Mouse (Mus musculus) CH12F3 (cell line): ENCODE data around the gene Akap6.

Experiments used
- in situ Hi-C: fragments of 300-500 bp; cut with MboI; formaldehyde crosslinking; loops from 2 replicates; pipeline ENCODE4 v1.14.3; 2020; ENCODE audit warnings: low sequenced_read_pairs

The Akap6 gene

DNA sequence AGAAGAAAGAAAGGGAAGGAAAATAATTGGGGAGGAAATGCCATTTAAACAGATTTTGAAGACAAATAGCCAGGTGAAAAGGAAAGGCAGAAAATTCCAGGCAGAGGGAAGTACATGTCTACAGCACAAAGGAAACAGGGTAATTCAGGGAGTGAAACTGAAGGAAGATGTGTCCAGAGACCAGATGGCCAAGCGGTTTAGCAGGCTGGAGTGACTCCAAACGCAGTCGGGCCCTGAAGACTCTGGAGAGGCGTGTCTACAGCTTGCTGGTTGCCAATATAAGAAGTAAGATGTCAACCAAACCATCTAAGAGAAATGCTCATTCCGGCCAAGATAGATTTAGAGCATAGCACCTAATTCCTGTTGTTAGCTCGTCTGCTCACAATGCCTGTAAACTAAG lies 292.6 kb downstream of the Akap6 start:
- in situ Hi-C loops = no loop called here

- in situ Hi-C loops = no loop called here
Observed at GRCm38 (mm10) chr12:53012336-53012735, 313.2 kb downstream of the Akap6 start.

DNA sequence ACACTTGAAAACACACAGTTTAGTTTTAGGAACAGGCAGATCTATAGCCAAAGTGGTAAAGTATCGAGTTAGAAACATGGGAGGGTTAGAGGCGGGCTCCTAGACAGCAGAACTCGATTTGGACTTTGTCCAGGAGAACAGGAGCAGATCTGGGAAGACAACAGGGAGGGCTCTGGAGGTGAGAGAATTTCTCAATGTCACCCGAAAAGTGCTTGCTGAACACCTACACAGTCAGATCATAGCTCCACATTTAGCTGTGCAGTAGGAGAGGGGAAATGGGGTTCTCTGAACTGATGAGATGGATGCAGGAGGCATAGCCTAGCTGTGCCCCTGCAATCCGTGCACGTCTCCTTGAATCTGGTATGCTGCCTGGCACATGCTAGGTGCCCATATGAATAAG lies 315.4 kb downstream of the Akap6 start:
- in situ Hi-C loops = no loop called here

DNA sequence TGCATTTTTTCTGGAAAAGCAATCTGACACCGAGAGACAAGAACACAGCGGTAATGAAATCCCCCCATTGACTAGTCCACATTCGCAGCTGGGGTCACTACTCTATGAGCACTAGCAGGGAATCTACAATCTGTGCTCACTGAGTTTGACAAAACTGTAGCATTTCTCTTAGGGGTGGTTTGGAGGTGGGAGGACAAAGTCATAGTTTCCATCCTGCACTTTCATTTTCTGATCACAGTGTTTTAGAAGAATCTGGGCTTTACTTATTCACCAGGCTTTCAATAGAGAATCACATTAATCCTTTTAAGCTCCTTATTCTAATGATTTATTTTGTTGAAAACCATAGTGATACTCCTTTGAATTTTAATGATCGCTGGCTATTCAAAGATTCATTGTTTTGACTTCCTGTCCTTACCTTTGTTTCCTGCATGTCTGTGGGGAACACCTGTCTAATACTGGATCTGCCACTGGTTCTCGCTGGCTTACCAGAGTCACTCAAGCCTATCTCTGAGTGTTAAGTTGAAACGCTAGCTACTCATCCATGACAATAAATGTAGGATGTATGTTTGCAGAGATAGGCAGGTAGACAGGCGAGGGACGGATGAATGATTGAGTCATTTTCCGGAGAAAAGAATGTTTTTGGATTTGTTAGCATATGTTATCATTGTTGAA lies 325.5 kb downstream of the Akap6 start:
- in situ Hi-C loops = no loop called here

DNA sequence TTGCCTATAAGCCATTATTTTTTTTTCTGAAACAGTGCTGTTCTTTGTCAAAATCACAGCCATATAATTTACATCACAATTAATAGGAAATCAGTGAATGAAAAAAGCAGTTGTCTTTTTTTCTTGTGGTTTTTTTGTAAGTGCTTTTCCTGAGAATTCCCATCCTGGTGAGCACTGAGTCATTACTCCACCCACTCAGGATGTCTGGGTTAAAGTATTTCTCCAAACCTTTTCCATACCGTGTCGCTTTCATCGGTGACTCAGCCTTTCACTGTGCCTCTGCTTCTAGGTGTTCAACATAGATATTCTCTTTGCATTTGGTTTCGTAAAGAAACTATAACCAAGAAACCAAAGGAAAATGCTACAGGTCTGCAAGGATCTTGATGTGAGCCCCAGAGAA lies 328.1 kb downstream of the Akap6 start:
- in situ Hi-C loops = no loop called here

- in situ Hi-C loops = no loop called here
Observed at GRCm38 (mm10) chr12:53028926-53029325, 329.7 kb downstream of the Akap6 start.

DNA sequence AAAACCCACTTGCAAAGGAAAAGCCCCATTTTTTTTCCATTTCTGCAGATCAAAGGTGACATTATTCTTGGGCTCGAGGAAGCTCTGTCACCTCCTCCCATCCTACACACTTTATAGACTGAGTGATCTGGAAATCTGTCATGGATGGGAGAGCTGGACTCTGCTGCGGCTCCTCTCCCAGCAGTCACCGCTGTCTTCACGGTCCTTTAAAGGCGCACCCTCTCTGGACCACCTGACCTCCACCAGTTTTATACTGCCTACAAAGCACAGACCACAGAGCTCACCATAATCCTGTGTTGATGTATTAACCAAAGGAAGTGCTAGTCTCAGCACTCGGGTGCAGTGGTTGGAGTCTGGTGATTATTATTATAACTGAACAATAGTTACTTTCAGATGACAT lies 330.7 kb downstream of the Akap6 start:
- in situ Hi-C loops = no loop called here

DNA sequence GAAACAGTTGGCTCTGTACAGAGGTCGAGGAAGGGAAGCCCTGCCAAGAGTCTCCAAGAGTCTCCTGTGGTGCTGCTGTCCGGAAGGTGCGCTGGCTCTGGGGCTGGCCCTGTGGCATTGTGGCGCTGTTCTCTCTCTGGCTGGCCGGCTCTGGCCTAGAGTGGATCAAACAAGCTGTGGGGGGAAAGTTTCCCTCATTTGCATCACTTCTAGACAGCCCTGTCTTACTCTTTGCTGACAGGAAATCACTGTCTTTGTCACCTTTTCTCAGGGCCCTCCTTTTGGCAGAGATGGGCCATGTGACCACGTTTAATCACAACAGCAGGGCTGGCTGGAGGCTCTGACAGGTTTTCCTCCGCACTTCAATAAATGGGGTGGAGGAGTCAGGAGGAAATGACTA lies 333.6 kb downstream of the Akap6 start:
- in situ Hi-C loops = no loop called here

- in situ Hi-C loops = no loop called here
Observed at GRCm38 (mm10) chr12:53033404-53033913, 334.3 kb downstream of the Akap6 start.

GRCm38 (mm10) chr12:53040634-53041033 lies 341.5 kb downstream of the Akap6 start:
- in situ Hi-C loops = loop anchor here (10.0 kb wide), 1 partner anchor 194 kb away; no protein-coding TSS in a partner anchor

GRCm38 (mm10) chr12:53042739-53043138 lies 343.6 kb downstream of the Akap6 start:
- in situ Hi-C loops = loop anchor here (10.0 kb wide), 1 partner anchor 192 kb away; no protein-coding TSS in a partner anchor

- in situ Hi-C loops = no loop called here
Observed at GRCm38 (mm10) chr12:53057606-53058005, 358.4 kb downstream of the Akap6 start.

GRCm38 (mm10) chr12:53060903-53061302 lies 361.7 kb downstream of the Akap6 start:
- in situ Hi-C loops = no loop called here

GRCm38 (mm10) chr12:53061466-53062124 lies 362.4 kb downstream of the Akap6 start:
- in situ Hi-C loops = no loop called here

- in situ Hi-C loops = no loop called here
Observed at GRCm38 (mm10) chr12:53063003-53063402, 363.8 kb downstream of the Akap6 start.

GRCm38 (mm10) chr12:53064241-53064760 lies 365.1 kb downstream of the Akap6 start:
- in situ Hi-C loops = no loop called here

GRCm38 (mm10) chr12:53065031-53065785 lies 366.0 kb downstream of the Akap6 start:
- in situ Hi-C loops = no loop called here

DNA sequence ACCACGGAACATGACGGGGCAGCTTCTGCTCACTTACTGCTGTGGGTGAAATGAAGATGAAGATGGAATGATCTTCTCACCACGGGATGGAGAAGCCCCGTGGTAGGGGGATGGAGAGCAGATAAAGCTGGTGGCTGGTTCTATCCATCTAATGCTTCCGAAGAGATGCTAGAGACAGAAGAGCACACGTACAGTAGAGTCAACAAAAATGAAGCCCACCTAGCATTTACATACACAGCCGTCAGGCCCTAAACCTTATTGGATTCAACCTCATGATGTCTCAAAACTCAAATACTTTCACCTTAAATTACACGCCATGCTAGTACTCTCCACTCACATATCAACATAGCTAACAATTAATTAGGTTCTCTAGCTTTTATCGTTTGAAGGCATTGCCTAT lies 367.1 kb downstream of the Akap6 start:
- in situ Hi-C loops = no loop called here

DNA sequence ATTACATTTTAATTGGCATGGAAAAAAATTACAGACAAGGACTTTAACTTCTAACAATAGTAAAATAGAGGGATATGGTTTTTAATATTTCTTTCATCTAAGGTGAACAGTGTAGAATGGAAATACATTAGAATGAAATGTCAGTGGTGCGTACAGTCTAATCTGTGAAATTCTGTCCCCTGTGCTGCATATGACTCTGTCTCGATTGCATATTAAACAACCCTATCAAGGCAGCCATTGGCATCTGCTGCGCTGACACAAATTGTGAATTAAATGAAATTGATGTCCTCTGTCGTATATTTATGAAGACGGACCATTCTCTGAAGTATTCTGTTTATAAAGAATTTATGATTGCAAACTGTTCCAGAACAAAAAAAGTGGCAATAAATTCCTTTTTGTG lies 371.7 kb downstream of the Akap6 start:
- in situ Hi-C loops = no loop called here

DNA sequence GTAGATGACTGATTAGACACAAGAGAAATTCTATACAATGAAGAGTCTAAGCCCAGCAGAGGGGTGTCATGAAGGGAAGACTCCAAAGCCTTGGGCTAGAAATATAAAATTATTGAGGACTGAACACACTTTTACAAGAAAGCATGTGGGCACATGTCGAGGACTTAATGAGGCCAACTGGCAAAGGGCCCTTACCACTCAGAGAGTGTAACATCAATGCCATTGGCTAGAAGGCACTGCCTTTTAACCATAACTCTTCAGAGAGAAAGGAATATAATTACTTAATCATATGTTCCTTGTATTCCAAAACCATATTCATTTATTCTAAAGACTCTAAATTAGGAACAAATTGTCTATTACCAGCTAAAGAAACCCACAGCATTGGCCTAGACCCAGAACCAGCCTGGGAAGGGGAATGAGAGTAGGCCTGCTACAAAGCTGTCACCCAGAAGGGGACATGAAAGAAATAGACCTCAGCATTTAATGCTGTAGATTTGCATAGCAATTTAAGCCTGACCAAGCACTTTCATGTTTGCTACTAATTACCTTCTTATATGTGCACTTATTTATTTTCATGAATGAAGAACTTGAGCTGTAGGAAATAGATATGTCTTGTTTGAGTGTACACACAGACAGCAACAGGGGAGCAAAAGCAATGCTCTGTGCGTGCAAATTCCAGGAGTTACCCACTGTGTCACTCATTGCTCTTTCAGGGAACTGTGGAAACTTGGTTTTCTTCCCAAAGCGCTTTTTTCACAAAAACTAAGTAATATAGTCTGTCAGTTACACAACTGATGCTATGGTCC lies 377.6 kb downstream of the Akap6 start:
- in situ Hi-C loops = no loop called here

DNA sequence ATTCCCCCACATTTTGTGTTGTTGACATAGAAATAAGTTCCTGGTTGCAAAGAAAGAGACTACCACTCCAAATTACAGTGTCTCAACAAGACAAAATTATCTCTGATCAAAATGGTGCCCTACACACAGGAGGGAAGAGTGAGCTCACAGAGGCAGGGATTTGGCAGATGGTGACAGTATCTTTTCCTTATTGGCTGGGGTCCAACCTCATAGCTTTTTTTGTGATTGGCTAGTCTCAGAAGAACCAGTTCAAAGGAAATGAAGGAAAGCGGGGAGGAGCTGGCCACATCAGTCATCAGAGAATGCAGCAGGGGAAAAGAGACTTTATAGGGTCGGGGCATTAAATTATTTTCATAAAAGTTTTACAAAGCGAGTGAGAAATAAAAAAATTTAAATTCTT lies 386.6 kb downstream of the Akap6 start:
- in situ Hi-C loops = no loop called here
